Mouse (Mus musculus): Measurements from ENCODE around the gene Gm28710. TPM values are rescaled to one million over a fixed set of nuclear protein-coding genes. Genes with fewer than 3 reads are reported as not detected.

The Gm28710 gene
- polyA plus RNA-seq, 1 experiment from 2014 or later = not detected

Other genes with a start within 250 kb of the Gm28710 start
- 0.20 and 0.48 TPM in 2 replicates for gene Hgf, start 238.3 kb upstream of the Gm28710 start, polyA plus RNA-seq (2015; fragmentation: Nextera tagmentation; extraction: Ambion mirVana)